Mouse (Mus musculus) E14TG2a.4 (cell line): ENCODE data around the gene Kif21a.

ENCODE experiments used
- CTCF ChIP-seq: conservative IDR thresholded peaks from 2 replicates; pipeline ENCODE4 v1.5.1; 2014; ENCODE audit warnings: low read length
- NANOG ChIP-seq: IDR thresholded peaks from 2 replicates; pipeline ENCODE4 v1.6.1; 2014; ENCODE audit warnings: borderline replicate concordance, low read length, mixed read lengths

DNA sequence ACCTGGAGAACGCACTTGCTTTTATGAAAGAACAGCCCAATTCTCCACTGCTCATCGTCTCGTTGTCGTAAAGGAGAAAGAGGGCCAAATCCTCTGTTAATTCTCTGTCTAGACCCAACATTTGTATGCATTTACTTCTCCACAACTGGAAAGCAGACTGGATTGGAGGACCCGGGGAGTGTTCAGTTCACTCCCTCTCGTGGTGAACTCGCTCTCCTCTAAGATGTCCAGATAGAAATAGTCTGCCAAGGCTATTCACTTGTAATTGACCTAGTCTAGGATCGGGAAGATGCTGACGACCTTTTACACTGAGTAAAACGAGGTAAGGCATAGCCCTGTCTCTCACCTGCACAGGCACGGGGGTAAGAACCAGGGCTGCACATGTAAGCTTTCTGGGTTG is 2.1 kb downstream of the Kif21a start:
- TF ChIP-seq CTCF: no peak
- no peak for TF ChIP-seq NANOG
